Mouse (Mus musculus): ENCODE measurements around the gene Plk1. TPM values are rescaled to one million over a fixed set of nuclear protein-coding genes. Genes with fewer than 3 reads are reported as not detected.
A peak's percentile ranks its signal among the peaks of the same experiment; 100 is the strongest.

The Plk1 gene
- polyA plus RNA-seq, 1 experiment from 2014 or later = 127 TPM

DNA sequence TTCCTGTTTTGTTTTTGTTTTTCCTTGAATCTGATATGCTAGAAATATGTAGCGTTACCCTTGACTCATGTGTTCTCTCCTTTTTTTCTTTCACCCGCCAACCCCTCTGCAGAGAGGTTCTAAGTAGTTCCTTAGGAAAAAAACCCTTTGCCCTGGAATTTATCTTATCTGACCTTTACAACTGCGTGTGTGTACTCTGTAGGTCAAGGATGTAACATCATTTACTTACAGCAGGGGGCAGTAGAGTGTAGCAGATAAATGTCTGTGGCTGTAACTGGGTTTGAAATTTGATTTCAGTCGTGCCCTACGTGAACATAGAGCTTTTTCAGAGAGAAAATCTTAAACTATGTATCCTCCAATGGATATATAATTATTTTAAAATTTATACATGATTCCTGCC is 40.1 kb downstream of the Plk1 start:
- WGBS = 34% methylated on average over 5 of the region's 5 CpGs

GRCm38 (mm10) chr7:122203936-122204335 is 44.7 kb downstream of the Plk1 start:
- Histone ChIP-seq H3K4me2 (ENCODE audit: low read depth) (no peak overlapping the region), H3K9me3 (ENCODE audit: control insufficient read depth, low read length) (no peaks in the 10 kb centered on the region), H3K9ac (ENCODE audit: low read length) (no peak overlapping the region), H3K27me3 (ENCODE audit: control insufficient read depth, insufficient read depth, low read length) (no peaks in the 10 kb centered on the region), H3K4me1 (ENCODE audit: control insufficient read depth, insufficient read depth, low read length) (no peaks in the 10 kb centered on the region), H3K4me3 (ENCODE audit: low read depth, low read length) (no peak overlapping the region), H3K36me3 (ENCODE audit: control insufficient read depth, insufficient read depth, low read length) (no peaks in the 10 kb centered on the region), H3K27ac (ENCODE audit: low read depth, low read length) (no peak overlapping the region)
- ATAC-seq (ENCODE audit: insufficient read depth, low FRiP score, low TSS enrichment) (no peak), DNase-seq (ENCODE audit: low spot score) (no peak)
- 34% methylated on average over 2 of the region's 2 CpGs for WGBS

More for the DNA sequence above, 40.1 kb downstream of the Plk1 start:
- Histone ChIP-seq H3K36me3 (ENCODE audit: control insufficient read depth, insufficient read depth, low read length) (no peaks in the 10 kb centered on the region), H3K27me3 (ENCODE audit: control insufficient read depth, insufficient read depth, low read length) (no peaks in the 10 kb centered on the region), H3K9ac (ENCODE audit: low read length) (no peak overlapping the region), H3K9me3 (ENCODE audit: control insufficient read depth, low read length) (no peaks in the 10 kb centered on the region), H3K4me3 (ENCODE audit: low read depth, low read length) (no peak overlapping the region), H3K4me1 (ENCODE audit: control insufficient read depth, insufficient read depth, low read length) (no peaks in the 10 kb centered on the region), H3K4me2 (ENCODE audit: low read depth) (no peak overlapping the region), H3K27ac (ENCODE audit: low read depth, low read length) (no peak overlapping the region)
- ATAC-seq (ENCODE audit: insufficient read depth, low FRiP score, low TSS enrichment) = no peak
- DNase-seq (ENCODE audit: low spot score) = no peak

DNA sequence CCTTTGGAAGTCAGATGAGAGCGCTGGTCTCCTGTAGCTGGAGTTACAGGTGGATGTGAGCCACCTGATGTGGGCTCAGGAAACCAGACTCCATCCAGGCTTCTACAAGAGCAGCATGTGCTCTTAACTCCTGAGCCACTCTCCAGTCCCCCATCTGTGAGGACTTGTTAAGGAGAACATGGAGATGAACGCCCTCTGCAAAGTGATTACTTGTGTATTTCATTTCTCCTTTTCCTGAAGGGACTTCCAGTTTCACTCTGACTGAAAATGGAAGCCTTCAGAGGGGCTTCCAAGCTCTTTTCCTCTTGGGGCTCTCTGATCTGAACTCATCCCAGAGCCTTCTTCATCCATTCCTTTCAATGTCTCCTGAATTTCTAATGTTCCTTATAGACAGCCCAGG is 46.9 kb downstream of the Plk1 start:
- Histone ChIP-seq H3K9ac (ENCODE audit: low read length) (no peak overlapping the region), H3K27ac (ENCODE audit: low read depth, low read length) (no peak overlapping the region), H3K4me3 (ENCODE audit: low read depth, low read length) (no peak overlapping the region), H3K4me2 (ENCODE audit: low read depth) (no peak overlapping the region), H3K36me3 (ENCODE audit: control insufficient read depth, insufficient read depth, low read length) (no peaks in the 10 kb centered on the region), H3K9me3 (ENCODE audit: control insufficient read depth, low read length) (no peaks in the 10 kb centered on the region), H3K4me1 (ENCODE audit: control insufficient read depth, insufficient read depth, low read length) (no peaks in the 10 kb centered on the region), H3K27me3 (ENCODE audit: control insufficient read depth, insufficient read depth, low read length) (no peaks in the 10 kb centered on the region)
- DNase-seq (ENCODE audit: low spot score) (no peak), ATAC-seq (ENCODE audit: insufficient read depth, low FRiP score, low TSS enrichment) (no peak)
- WGBS = 81% methylated on average over 2 of the region's 2 CpGs

GRCm38 (mm10) chr7:122208276-122209021 is 49.2 kb downstream of the Plk1 start:
- Histone ChIP-seq H3K27ac (ENCODE audit: low read depth, low read length) (no peak overlapping the region), H3K4me2 (ENCODE audit: low read depth) (no peak overlapping the region), H3K27me3 (ENCODE audit: control insufficient read depth, insufficient read depth, low read length) (no peaks in the 10 kb centered on the region), H3K4me1 (ENCODE audit: control insufficient read depth, insufficient read depth, low read length) (no peaks in the 10 kb centered on the region), H3K36me3 (ENCODE audit: control insufficient read depth, insufficient read depth, low read length) (no peaks in the 10 kb centered on the region), H3K9ac (ENCODE audit: low read length) (no peak overlapping the region), H3K9me3 (ENCODE audit: control insufficient read depth, low read length) (no peaks in the 10 kb centered on the region), H3K4me3 (ENCODE audit: low read depth, low read length) (no peak overlapping the region)
- ATAC-seq (ENCODE audit: insufficient read depth, low FRiP score, low TSS enrichment) (no peak), DNase-seq (ENCODE audit: low spot score) (no peak)
- 70% methylated on average over 7 of the region's 7 CpGs for WGBS

GRCm38 (mm10) chr7:122219315-122219801 is 60.1 kb downstream of the Plk1 start, which contains the start of gene Chp2:
Chp2 (plus strand) TSS chr7:122219496.
- Histone ChIP-seq H3K4me3 (ENCODE audit: low read depth, low read length) (no peak within 1 kb of the TSS), H3K4me1 (ENCODE audit: control insufficient read depth, insufficient read depth, low read length) (no peaks in the 10 kb centered on the region), H3K27ac (ENCODE audit: low read depth, low read length) (no peak within 1 kb of the TSS), H3K4me2 (ENCODE audit: low read depth) (peak within 1 kb of the TSS; percentile 7; the same call in 1 of the 2 replicates), H3K36me3 (ENCODE audit: control insufficient read depth, insufficient read depth, low read length) (no peaks in the 10 kb centered on the region), H3K9me3 (ENCODE audit: control insufficient read depth, low read length) (no peaks in the 10 kb centered on the region), H3K27me3 (ENCODE audit: control insufficient read depth, insufficient read depth, low read length) (no peaks in the 10 kb centered on the region), H3K9ac (ENCODE audit: low read length) (no peak within 1 kb of the TSS)
- ATAC-seq (ENCODE audit: insufficient read depth, low FRiP score, low TSS enrichment) (no peak), DNase-seq (ENCODE audit: low spot score) (peak; percentile 16)
- WGBS = 29% methylated on average over 20 of the region's 20 CpGs

Other genes starting within 250 kb of the Plk1 start
- gene Cog7, start 177.7 kb upstream of the Plk1 start, polyA plus RNA-seq (2014; fragmentation: Nextera tagmentation; extraction: Ambion mirVana) = 18.9 and 19.5 TPM in 2 replicates
- 70.4 and 72.5 TPM in 2 replicates for gene Gga2, start 138.2 kb upstream of the Plk1 start, polyA plus RNA-seq (2014; fragmentation: Nextera tagmentation; extraction: Ambion mirVana)
- 98.6 and 110 TPM in 2 replicates for gene Ubfd1, start 92.3 kb upstream of the Plk1 start, polyA plus RNA-seq (2014; fragmentation: Nextera tagmentation; extraction: Ambion mirVana)
- gene Ears2, start 92.2 kb upstream of the Plk1 start, polyA plus RNA-seq (2014; fragmentation: Nextera tagmentation; extraction: Ambion mirVana) = 13.0 and 14.2 TPM in 2 replicates
- gene Ndufab1, start 57.6 kb upstream of the Plk1 start, polyA plus RNA-seq (2014; fragmentation: Nextera tagmentation; extraction: Ambion mirVana) = 659 and 695 TPM in 2 replicates
- gene Palb2, start 26.5 kb upstream of the Plk1 start, polyA plus RNA-seq (2014; fragmentation: Nextera tagmentation; extraction: Ambion mirVana) = 17.0 and 20.5 TPM in 2 replicates
- 146 and 153 TPM in 2 replicates for gene Dctn5, start 26.4 kb upstream of the Plk1 start, polyA plus RNA-seq (2014; fragmentation: Nextera tagmentation; extraction: Ambion mirVana)
- 0.08 TPM in 1 of 2 replicates, not detected in the other for gene Ern2, start 26.8 kb downstream of the Plk1 start, polyA plus RNA-seq (2014; fragmentation: Nextera tagmentation; extraction: Ambion mirVana)
- gene Chp2, start 60.1 kb downstream of the Plk1 start, polyA plus RNA-seq (2014; fragmentation: Nextera tagmentation; extraction: Ambion mirVana) = not detected in 2 replicates
- 13.4 and 14.2 TPM in 2 replicates for gene Prkcb, start 129.3 kb downstream of the Plk1 start, polyA plus RNA-seq (2014; fragmentation: Nextera tagmentation; extraction: Ambion mirVana)

Data from neural tube, embryonic 11.5 days (tissue).